Mouse (Mus musculus): ENCODE measurements at regions not wholly inside any gene's neighbourhood (a gene's known extent, or its start where the extent isn't known, plus 50 kb on each side); places are given as distances from the start of the nearest gene placed in this dataset.

GRCm38 (mm10) chr4:114331161-114331560 lies 75.4 kb upstream of the Trabd2b start:
- 45% methylated on average over 3 of the region's 3 CpGs for WGBS
- H3K4me2 ChIP-seq = no peak overlapping the region
- ATAC-seq (ENCODE audit: insufficient number of reproducible peaks, low FRiP score, low TSS enrichment, low read depth) = no peak

GRCm38 (mm10) chr4:114334850-114335249 lies 71.7 kb upstream of the Trabd2b start:
- Histone ChIP-seq H3K36me3 (no peaks in the 10 kb centered on the region), H3K4me1 (0 out of 2 replicates have a peak, but pooled peaks cover 3% of the 10 kb centered on the region), H3K4me3 (no peak overlapping the region), H3K27me3 (0 out of 2 replicates have a peak, but pooled peaks cover 3% of the 10 kb centered on the region), H3K9ac (no peak overlapping the region), H3K4me2 (no peak overlapping the region), H3K27ac (no peak overlapping the region), H3K9me3 (no peaks in the 10 kb centered on the region)
- ATAC-seq (ENCODE audit: insufficient number of reproducible peaks, low FRiP score, low TSS enrichment, low read depth) = no peak
- WGBS = 87% methylated on average over 2 of the region's 2 CpGs

More at GRCm38 (mm10) chr4:114331161-114331560, 75.4 kb upstream of the Trabd2b start:
- H3K27ac ChIP-seq = no peak overlapping the region
- 0 out of 2 replicates have a peak, but pooled peaks cover 3% of the 10 kb centered on the region for H3K27me3 ChIP-seq
- no peaks in the 10 kb centered on the region for H3K9me3 ChIP-seq
- no peak overlapping the region for H3K9ac ChIP-seq
- H3K4me3 ChIP-seq = no peak overlapping the region
- H3K36me3 ChIP-seq = no peaks in the 10 kb centered on the region
- H3K4me1 ChIP-seq = no peaks in the 10 kb centered on the region

- Histone ChIP-seq H3K9me3 (no peaks in the 10 kb centered on the region), H3K4me2 (no peak overlapping the region)
- WGBS = 60% methylated on average over 4 of the region's 4 CpGs
Observed at GRCm38 (mm10) chr4:114336029-114336746, 70.3 kb upstream of the Trabd2b start.

DNA sequence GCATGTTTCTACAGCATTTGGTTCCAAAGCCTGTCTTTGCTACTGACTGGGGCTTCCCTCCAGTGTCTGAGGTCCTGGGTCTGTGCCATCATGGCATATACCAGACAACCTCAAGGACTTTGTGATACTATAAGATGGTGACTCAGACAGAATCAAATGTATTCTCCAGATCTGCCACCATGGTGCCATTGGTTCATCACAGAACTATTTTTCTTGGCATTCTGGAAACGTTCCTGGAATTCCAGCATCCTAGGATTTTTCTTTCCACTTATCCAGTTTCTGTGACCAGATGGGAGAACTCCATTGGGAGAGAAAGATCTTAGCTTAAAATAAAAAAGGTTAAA lies 69.8 kb upstream of the Trabd2b start:
- no peak overlapping the region for H3K4me3 ChIP-seq
- no peak overlapping the region for H3K27ac ChIP-seq
- no peak overlapping the region for H3K4me2 ChIP-seq
- H3K36me3 ChIP-seq = no peaks in the 10 kb centered on the region
- 0 out of 2 replicates have a peak, but pooled peaks cover 3% of the 10 kb centered on the region for H3K27me3 ChIP-seq
- no peak for ATAC-seq (ENCODE audit: insufficient number of reproducible peaks, low FRiP score, low TSS enrichment, low read depth)
- no peaks in the 10 kb centered on the region for H3K9me3 ChIP-seq
- WGBS = 57% methylated on average over 1 of the region's 1 CpGs
- H3K4me1 ChIP-seq = 0 out of 2 replicates have a peak, but pooled peaks cover 3% of the 10 kb centered on the region
- no peak overlapping the region for H3K9ac ChIP-seq

More at GRCm38 (mm10) chr4:114336029-114336746, 70.3 kb upstream of the Trabd2b start:
- ATAC-seq (ENCODE audit: insufficient number of reproducible peaks, low FRiP score, low TSS enrichment, low read depth) = no peak
- Histone ChIP-seq H3K9ac (no peak overlapping the region), H3K4me1 (0 out of 2 replicates have a peak, but pooled peaks cover 3% of the 10 kb centered on the region), H3K4me3 (no peak overlapping the region), H3K27me3 (0 out of 2 replicates have a peak, but pooled peaks cover 3% of the 10 kb centered on the region), H3K36me3 (no peaks in the 10 kb centered on the region), H3K27ac (no peak overlapping the region)

- 41% methylated on average over 5 of the region's 5 CpGs for WGBS
- H3K9me3 ChIP-seq = no peaks in the 10 kb centered on the region
- 0 out of 2 replicates have a peak, but pooled peaks cover 3% of the 10 kb centered on the region for H3K4me1 ChIP-seq
- no peak overlapping the region for H3K27ac ChIP-seq
- no peak overlapping the region for H3K4me3 ChIP-seq
- H3K4me2 ChIP-seq = no peak overlapping the region
- peaks cover 9% of the 10 kb centered on the region; the same call in 1 of the 2 replicates for H3K27me3 ChIP-seq
- H3K9ac ChIP-seq = no peak overlapping the region
- H3K36me3 ChIP-seq = no peaks in the 10 kb centered on the region
- no peak for ATAC-seq (ENCODE audit: insufficient number of reproducible peaks, low FRiP score, low TSS enrichment, low read depth)
Observed at GRCm38 (mm10) chr4:114339793-114340192, 66.7 kb upstream of the Trabd2b start.

GRCm38 (mm10) chr4:114345154-114345553 lies 61.4 kb upstream of the Trabd2b start:
- Histone ChIP-seq H3K4me1 (peaks cover 9% of the 10 kb centered on the region), H3K4me2 (no peak overlapping the region), H3K9me3 (no peaks in the 10 kb centered on the region), H3K36me3 (no peaks in the 10 kb centered on the region), H3K9ac (no peak overlapping the region), H3K27me3 (peaks cover 20% of the 10 kb centered on the region; the same call in 1 of the 2 replicates), H3K27ac (no peak overlapping the region), H3K4me3 (no peak overlapping the region)
- no peak for ATAC-seq (ENCODE audit: insufficient number of reproducible peaks, low FRiP score, low TSS enrichment, low read depth)
- 46% methylated on average over 1 of the region's 1 CpGs for WGBS

DNA sequence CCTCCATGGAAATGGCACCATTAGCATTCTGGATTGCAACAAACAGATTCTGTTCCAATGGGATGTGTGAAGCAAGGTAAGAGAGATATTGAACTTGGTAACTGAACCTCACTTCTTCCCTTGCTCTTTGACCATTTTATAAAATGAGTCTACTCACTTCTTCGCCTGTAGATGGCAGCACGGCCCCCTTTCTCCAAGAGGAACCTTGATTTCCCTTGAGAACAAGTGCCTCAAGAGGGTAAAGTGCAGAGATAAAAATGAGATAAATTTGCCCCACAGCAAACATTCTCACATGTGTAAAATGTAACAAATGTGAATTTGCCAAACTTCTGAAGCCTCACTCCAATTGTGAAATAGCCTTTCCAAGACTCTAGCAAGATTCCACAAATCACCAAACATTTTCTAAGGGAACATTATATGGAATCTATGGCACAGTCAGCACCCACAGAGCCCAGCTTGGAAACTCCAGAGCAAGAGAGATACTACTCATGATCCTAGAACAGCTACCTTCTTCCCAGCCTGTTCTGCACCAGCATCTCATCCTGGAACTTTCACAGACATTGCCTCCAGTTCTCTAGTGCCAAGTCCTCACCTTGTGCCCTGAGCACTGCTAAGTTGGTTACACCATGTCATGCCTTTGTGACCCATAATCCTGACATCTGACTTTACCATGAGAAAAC lies 60.3 kb upstream of the Trabd2b start:
- Histone ChIP-seq H3K9ac (no peak overlapping the region), H3K36me3 (no peaks in the 10 kb centered on the region), H3K27ac (no peak overlapping the region), H3K4me2 (no peak overlapping the region), H3K27me3 (peaks cover 20% of the 10 kb centered on the region; the same call in 1 of the 2 replicates), H3K4me3 (no peak overlapping the region), H3K9me3 (no peaks in the 10 kb centered on the region), H3K4me1 (peaks cover 9% of the 10 kb centered on the region)
- 0% methylated on average over 2 of the region's 2 CpGs for WGBS
- ATAC-seq (ENCODE audit: insufficient number of reproducible peaks, low FRiP score, low TSS enrichment, low read depth) = no peak

DNA sequence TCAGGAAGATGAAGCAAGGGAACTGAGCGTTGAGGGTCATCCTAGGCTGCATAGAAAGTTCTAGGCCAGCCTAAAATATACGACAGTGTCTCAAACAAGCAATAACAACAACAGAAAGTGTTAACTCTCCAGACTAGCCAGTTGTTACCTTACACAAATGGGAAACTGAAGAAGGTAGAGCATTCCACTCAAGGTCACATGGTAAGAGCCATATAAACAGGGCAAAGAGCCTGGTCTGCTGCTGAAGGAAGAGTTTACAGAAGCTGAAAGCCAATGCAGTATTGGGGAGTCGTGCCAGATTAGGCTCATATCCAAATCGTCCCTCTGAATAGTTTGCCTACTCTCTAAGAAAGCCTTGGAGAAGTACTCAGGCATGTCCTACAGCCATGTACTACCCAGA lies 59.6 kb upstream of the Trabd2b start:
- 60% methylated on average over 4 of the region's 4 CpGs for WGBS
- ATAC-seq (ENCODE audit: insufficient number of reproducible peaks, low FRiP score, low TSS enrichment, low read depth) = no peak
- no peaks in the 10 kb centered on the region for H3K9me3 ChIP-seq
- H3K9ac ChIP-seq = no peak overlapping the region
- H3K4me3 ChIP-seq = no peak overlapping the region
- H3K4me1 ChIP-seq = peaks cover 9% of the 10 kb centered on the region
- no peak overlapping the region for H3K4me2 ChIP-seq
- no peak overlapping the region for H3K27ac ChIP-seq
- H3K27me3 ChIP-seq = peaks cover 20% of the 10 kb centered on the region; the same call in 1 of the 2 replicates
- H3K36me3 ChIP-seq = no peaks in the 10 kb centered on the region

DNA sequence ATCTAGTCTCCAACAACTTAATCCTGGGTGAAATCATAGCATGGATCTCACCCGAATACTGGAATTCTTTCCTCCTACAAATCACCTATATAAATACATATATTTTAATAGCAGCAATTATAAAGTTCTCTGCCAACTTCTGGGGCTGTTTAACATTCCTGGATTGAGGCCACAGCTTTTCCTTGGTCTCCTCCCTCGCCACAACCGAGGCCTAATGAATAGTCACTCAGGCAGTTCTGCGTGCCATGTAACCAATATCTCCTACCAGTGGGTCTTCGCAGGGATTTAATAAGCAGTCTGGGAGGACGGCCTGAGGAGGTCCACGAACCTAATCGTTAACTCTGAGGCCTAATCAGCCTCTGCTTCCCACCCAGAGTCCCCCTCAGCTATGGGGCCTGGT lies 56.9 kb upstream of the Trabd2b start:
- ATAC-seq (ENCODE audit: insufficient number of reproducible peaks, low FRiP score, low TSS enrichment, low read depth) = no peak
- Histone ChIP-seq H3K27ac (0 out of 2 replicates have a peak overlapping the region, but pooled peaks have one; percentile 17), H3K36me3 (no peaks in the 10 kb centered on the region), H3K9ac (no peak overlapping the region), H3K4me3 (no peak overlapping the region), H3K4me2 (no peak overlapping the region), H3K9me3 (no peaks in the 10 kb centered on the region), H3K27me3 (peaks cover 22% of the 10 kb centered on the region; the same call in 1 of the 2 replicates), H3K4me1 (peaks cover 9% of the 10 kb centered on the region)
- 24% methylated on average over 8 of the region's 8 CpGs for WGBS

DNA sequence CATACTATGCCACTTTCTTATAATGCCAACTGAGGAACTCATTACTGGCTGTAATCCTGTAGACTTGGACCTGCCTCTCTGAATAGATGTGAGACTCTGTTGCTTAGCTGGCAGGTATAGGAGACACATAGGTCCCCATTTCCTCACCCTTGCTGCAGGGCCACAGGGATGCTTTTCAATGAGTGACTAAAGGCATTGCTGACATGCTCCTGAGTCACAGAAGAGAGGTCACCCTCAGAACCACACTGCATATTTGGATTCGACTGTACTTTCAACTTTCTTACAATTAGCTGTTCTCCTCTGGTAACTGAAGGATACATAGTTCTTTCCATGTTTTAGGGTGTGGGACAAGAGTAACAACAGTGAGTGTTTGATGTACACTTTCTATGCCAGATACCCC lies 55.2 kb upstream of the Trabd2b start:
- Histone ChIP-seq H3K4me2 (no peak overlapping the region), H3K9me3 (no peaks in the 10 kb centered on the region), H3K36me3 (no peaks in the 10 kb centered on the region), H3K27ac (no peak overlapping the region), H3K27me3 (peaks cover 15% of the 10 kb centered on the region; the same call in 1 of the 2 replicates), H3K4me3 (no peak overlapping the region), H3K4me1 (peaks cover 9% of the 10 kb centered on the region), H3K9ac (no peak overlapping the region)
- WGBS = 76% methylated on average over 1 of the region's 1 CpGs
- no peak for ATAC-seq (ENCODE audit: insufficient number of reproducible peaks, low FRiP score, low TSS enrichment, low read depth)

GRCm38 (mm10) chr4:114353058-114353457 lies 53.5 kb upstream of the Trabd2b start:
- no peak overlapping the region for H3K27ac ChIP-seq
- no peak for ATAC-seq (ENCODE audit: insufficient number of reproducible peaks, low FRiP score, low TSS enrichment, low read depth)
- H3K27me3 ChIP-seq = peaks cover 17% of the 10 kb centered on the region; the same call in 1 of the 2 replicates
- no peaks in the 10 kb centered on the region for H3K36me3 ChIP-seq
- H3K9me3 ChIP-seq = no peaks in the 10 kb centered on the region
- H3K4me1 ChIP-seq = peaks cover 9% of the 10 kb centered on the region
- H3K4me3 ChIP-seq = no peak overlapping the region
- H3K4me2 ChIP-seq = no peak overlapping the region
- H3K9ac ChIP-seq = no peak overlapping the region
- 77% methylated on average over 2 of the region's 2 CpGs for WGBS

Measured in limb, embryonic 15.5 days (tissue).